Mouse (Mus musculus) urinary bladder, postnatal 36 days (tissue): ENCODE results near the gene Zswim2.
"Not testable (repeated sequence)": the region's sequence is repeated elsewhere in the genome, so short reads cannot be mapped to it uniquely, and the experiment has no call there.

ENCODE experiments used
- DNase-seq, 2 experiments: peaks; one replicate each; pipeline ENCODE4 v3.0.0; 2022; ENCODE audit warnings: low spot score in 2 of 2, mixed read lengths in 1 of 2

The Zswim2 gene

GRCm38 (mm10) chr2:83940931-83941361 lies at the start of gene Zswim2:
Gene Zswim2, minus strand, starts transcription at chr2:83941228.
- no peak for DNase-seq

- not testable (repeated sequence) for DNase-seq
Measured at GRCm38 (mm10) chr2:83990253-83990652, 49.2 kb upstream of the Zswim2 start, which contains the start of gene Gm13691. Gene Gm13691, plus strand, starts transcription at chr2:83990553.

GRCm38 (mm10) chr2:83984443-83984842 lies 43.4 kb upstream of the Zswim2 start, which contains the start of gene Gm13697:
Gene Gm13697, plus strand, starts transcription at chr2:83984743.
- DNase-seq: not testable (repeated sequence)

- DNase-seq: not testable (repeated sequence)
Measured at GRCm38 (mm10) chr2:83978633-83979032, 37.6 kb upstream of the Zswim2 start, which contains the start of gene Gm13694. Gene Gm13694, plus strand, starts transcription at chr2:83978933.

- not testable (repeated sequence) for DNase-seq
Measured at GRCm38 (mm10) chr2:83972823-83973222, 31.8 kb upstream of the Zswim2 start, which contains the start of gene Gm13696. Gene Gm13696, plus strand, starts transcription at chr2:83973123.

GRCm38 (mm10) chr2:83967013-83967412 lies 26.0 kb upstream of the Zswim2 start, which contains the start of gene Gm13695:
Gene Gm13695, plus strand, starts transcription at chr2:83967313.
- not testable (repeated sequence) for DNase-seq

- DNase-seq: not testable (repeated sequence)
Measured at GRCm38 (mm10) chr2:83961203-83961602, 20.2 kb upstream of the Zswim2 start, which contains the start of gene Gm13693. Gene Gm13693, plus strand, starts transcription at chr2:83961503.

- DNase-seq: not testable (repeated sequence)
Measured at GRCm38 (mm10) chr2:83955393-83955792, 14.4 kb upstream of the Zswim2 start, which contains the start of gene Gm13698. Gene Gm13698, plus strand, starts transcription at chr2:83955693.

GRCm38 (mm10) chr2:83941792-83942191 lies 764 bp upstream of the Zswim2 start:
- DNase-seq: no peak

- no peak for DNase-seq
Measured at GRCm38 (mm10) chr2:83941378-83941777, 350 bp upstream of the Zswim2 start.

GRCm38 (mm10) chr2:83929478-83930088 lies 11.4 kb downstream of the Zswim2 start:
- DNase-seq: no peak

- DNase-seq: no peak
Measured at GRCm38 (mm10) chr2:83901896-83902540, 39.0 kb downstream of the Zswim2 start.

GRCm38 (mm10) chr2:83893701-83894100 lies 47.3 kb downstream of the Zswim2 start:
- no peak for DNase-seq

- no peak for DNase-seq
Measured at GRCm38 (mm10) chr2:83883850-83884420, 57.1 kb downstream of the Zswim2 start.
